Mouse (Mus musculus): ENCODE results near the gene Lrrc4. TPM values are rescaled to one million over a fixed set of nuclear protein-coding genes. Genes with fewer than 3 reads are reported as not detected.

The Lrrc4 gene
- polyA plus RNA-seq, 1 experiment from 2014 or later = 2.4 TPM

DNA sequence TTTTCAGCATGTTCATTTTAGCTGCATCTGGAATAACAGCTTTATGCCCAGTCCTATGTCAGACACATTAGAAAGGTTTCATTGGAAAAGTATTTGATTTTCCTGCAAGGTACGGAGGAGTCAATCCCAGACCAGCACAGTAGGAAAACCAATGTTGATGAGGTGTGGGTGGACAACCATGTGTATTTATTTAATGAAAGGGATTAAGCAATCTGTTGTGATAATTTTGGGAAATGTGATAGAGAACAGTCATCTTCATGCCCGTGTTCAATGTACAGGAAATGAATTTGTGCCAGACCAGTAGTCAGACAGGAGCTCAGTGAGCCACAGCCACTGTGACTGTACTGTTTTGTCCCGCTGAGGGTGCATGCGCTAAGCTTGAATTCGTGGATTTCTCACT, 143.8 kb downstream of the Lrrc4 start:
- no peak for DNase-seq (ENCODE audit: low spot score)
- no peak overlapping the region for H3K4me3 ChIP-seq
- WGBS = 92% methylated on average over 5 of the region's 5 CpGs

DNA sequence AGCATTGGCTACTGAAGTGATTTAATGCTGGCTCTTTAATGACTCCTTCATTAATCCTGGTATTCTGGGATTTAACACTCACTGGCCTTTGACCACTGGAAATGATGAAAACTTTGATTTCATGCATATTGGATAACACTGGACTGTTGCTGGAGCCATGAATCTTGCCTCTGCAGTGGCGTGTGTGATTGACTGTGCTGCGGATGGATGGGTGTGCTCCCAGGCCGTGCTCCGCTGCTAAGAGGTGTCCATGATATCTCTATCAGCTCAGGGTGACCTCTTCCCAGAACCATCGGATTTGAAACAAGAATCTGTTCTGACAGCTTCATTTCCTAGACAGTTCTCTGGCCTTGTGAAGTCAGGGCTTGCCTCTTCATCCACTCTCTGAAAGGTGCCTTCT, 145.8 kb downstream of the Lrrc4 start:
- DNase-seq (ENCODE audit: low spot score) = no peak
- Histone ChIP-seq H3K9me3 (no peaks in the 10 kb centered on the region), H3K4me1 (replicated peaks) (no peaks in the 10 kb centered on the region), H3K27ac (no peak overlapping the region), H3K4me3 (no peak overlapping the region), H3K27me3 (ENCODE audit: insufficient read depth, poor library complexity, severe bottlenecking) (no peaks in the 10 kb centered on the region), H3K36me3 (no peaks in the 10 kb centered on the region)
- WGBS = 83% methylated on average over 5 of the region's 5 CpGs

More for the DNA sequence above, 143.8 kb downstream of the Lrrc4 start:
- H3K27ac ChIP-seq = no peak overlapping the region
- no peaks in the 10 kb centered on the region for H3K36me3 ChIP-seq
- H3K4me1 ChIP-seq (replicated peaks) = no peaks in the 10 kb centered on the region
- no peaks in the 10 kb centered on the region for H3K9me3 ChIP-seq
- H3K27me3 ChIP-seq (ENCODE audit: insufficient read depth, poor library complexity, severe bottlenecking) = no peaks in the 10 kb centered on the region

DNA sequence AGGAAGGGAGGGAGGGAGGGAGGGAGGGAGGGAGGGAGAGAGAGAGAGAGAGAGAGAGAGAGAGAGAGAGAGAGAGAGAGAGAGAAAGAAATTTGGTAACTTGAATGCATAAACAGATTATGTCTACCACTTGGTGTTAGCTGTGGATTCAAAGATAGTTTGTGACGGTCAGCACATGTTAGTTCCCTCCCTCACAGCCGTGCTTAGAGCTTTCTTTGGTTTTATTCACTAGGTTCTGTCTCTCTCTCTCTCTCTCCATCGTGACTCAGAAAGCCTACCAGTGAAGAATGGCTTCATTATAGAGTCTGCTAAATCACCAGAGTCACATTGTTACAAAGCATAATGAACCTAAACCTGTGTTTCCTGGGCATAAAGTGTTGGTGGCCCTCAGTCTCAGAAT, 146.5 kb downstream of the Lrrc4 start:
- H3K27ac ChIP-seq = no peak overlapping the region

DNA sequence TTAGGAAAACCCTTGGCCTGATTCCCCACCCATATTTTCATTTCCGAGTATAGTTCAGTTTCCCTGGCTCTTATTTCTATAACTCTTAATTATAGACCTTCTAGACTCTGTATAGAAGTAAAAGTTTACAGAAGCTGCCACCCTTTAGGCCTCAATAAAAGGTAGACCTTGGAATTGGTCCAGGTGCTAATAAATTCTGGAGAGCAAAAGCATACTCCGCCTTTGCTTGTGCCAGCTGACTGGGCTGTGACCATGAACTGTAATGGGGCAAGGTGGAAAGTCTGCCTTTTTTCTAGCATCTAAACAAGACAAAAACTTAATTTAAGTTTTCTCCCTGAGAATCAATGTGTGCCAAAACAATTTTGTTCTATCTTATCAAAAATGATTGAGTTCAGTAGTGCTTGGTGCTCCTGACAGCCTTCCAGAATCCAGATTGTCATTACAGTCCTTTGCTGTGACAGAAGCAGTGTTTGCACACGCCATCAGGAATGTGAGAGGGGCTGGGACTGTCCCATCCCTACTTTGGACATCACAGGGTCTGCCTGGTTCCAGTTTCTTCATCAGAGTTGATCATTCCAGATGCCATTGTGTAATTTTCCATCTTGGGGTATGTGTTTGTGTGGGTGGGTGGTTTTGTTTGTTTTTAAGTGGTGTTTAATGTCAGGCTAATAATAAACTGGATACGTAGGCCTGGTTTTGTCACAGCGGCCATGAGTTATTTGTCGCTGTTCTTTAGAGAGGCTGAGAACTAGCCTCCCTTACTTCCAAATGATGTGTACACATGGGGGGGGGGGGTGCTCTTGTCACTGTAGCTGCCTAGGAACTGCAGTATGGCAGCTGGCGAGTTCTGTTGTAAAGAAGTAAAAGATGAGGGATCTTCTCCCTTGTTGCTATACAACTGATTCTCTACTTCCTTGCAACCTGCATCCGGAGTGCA, 149.8 kb downstream of the Lrrc4 start:
- Histone ChIP-seq H3K36me3 (no peaks in the 10 kb centered on the region), H3K4me3 (no peak overlapping the region), H3K27ac (no peak overlapping the region), H3K9me3 (no peaks in the 10 kb centered on the region), H3K4me1 (replicated peaks) (no peaks in the 10 kb centered on the region), H3K27me3 (ENCODE audit: insufficient read depth, poor library complexity, severe bottlenecking) (no peaks in the 10 kb centered on the region)
- 92% methylated on average over 8 of the region's 8 CpGs for WGBS
- no peak for DNase-seq (ENCODE audit: low spot score)

More for the DNA sequence above, 146.5 kb downstream of the Lrrc4 start:
- Histone ChIP-seq H3K4me3 (no peak overlapping the region), H3K9me3 (no peaks in the 10 kb centered on the region), H3K27me3 (ENCODE audit: insufficient read depth, poor library complexity, severe bottlenecking) (no peaks in the 10 kb centered on the region), H3K36me3 (no peaks in the 10 kb centered on the region), H3K4me1 (replicated peaks) (no peaks in the 10 kb centered on the region)
- WGBS = 75% methylated on average over 3 of the region's 3 CpGs
- DNase-seq (ENCODE audit: low spot score) = no peak

- Histone ChIP-seq H3K9me3 (no peaks in the 10 kb centered on the region), H3K36me3 (no peaks in the 10 kb centered on the region), H3K4me1 (replicated peaks) (no peaks in the 10 kb centered on the region), H3K4me3 (no peak overlapping the region), H3K27ac (no peak overlapping the region), H3K27me3 (ENCODE audit: insufficient read depth, poor library complexity, severe bottlenecking) (no peaks in the 10 kb centered on the region)
- no peak for DNase-seq (ENCODE audit: low spot score)
- 91% methylated on average over 4 of the region's 4 CpGs for WGBS
These were observed 151.0 kb downstream of the Lrrc4 start for GRCm38 (mm10) chr6:28680537-28680936.

GRCm38 (mm10) chr6:28678896-28679295, 152.7 kb downstream of the Lrrc4 start:
- Histone ChIP-seq H3K27me3 (ENCODE audit: insufficient read depth, poor library complexity, severe bottlenecking) (no peaks in the 10 kb centered on the region), H3K36me3 (no peaks in the 10 kb centered on the region), H3K27ac (no peak overlapping the region), H3K9me3 (no peaks in the 10 kb centered on the region), H3K4me1 (replicated peaks) (no peaks in the 10 kb centered on the region), H3K4me3 (no peak overlapping the region)
- 95% methylated on average over 1 of the region's 1 CpGs for WGBS
- no peak for DNase-seq (ENCODE audit: low spot score)

DNA sequence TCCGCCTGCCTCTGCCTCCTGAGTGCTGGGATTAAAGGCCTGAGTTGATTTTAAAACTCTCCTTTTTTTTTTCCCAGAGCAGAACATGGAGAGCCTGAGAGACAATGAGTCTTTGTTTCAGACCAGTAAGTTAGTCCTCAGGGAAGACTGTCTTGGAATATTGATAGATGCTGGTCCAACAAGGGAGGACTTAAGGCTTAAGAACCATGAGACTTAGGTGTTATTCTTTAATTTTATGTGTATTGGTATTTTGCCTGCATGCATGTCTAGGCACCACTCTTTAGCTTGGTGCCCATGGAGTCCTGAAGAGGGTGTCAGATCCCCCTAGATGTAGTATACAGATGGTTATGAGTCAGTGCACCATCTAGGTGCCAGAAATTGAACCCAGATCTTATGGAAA, 156.9 kb downstream of the Lrrc4 start:
- no peaks in the 10 kb centered on the region for H3K27me3 ChIP-seq (ENCODE audit: insufficient read depth, poor library complexity, severe bottlenecking)
- DNase-seq (ENCODE audit: low spot score) = no peak
- 93% methylated on average over 1 of the region's 1 CpGs for WGBS
- H3K9me3 ChIP-seq = no peaks in the 10 kb centered on the region
- H3K4me3 ChIP-seq = no peak overlapping the region
- 0 out of 2 replicates have a peak, but pooled peaks cover 2% of the 10 kb centered on the region for H3K36me3 ChIP-seq
- H3K27ac ChIP-seq = no peak overlapping the region
- no peaks in the 10 kb centered on the region for H3K4me1 ChIP-seq (replicated peaks)

DNA sequence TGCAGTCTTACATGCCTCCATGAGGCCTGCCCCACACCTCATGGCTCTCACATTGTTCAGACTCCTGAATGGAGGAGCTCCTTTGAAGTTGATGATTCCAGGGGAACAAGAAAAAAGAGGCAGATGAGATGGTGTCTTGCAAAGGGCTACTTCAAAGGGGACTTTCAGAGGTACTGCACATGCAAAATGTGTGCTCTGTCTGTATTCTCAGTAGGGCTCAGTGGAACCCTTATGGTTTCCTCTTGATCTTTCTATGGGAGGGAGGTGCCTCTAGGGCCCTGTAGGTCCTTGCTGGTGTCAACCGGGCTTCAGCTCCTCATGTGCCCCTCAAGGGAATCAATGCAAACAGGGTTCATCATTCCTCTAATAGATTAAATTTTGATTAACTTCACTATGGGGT, 159.2 kb downstream of the Lrrc4 start:
- 69% methylated on average over 1 of the region's 1 CpGs for WGBS

DNA sequence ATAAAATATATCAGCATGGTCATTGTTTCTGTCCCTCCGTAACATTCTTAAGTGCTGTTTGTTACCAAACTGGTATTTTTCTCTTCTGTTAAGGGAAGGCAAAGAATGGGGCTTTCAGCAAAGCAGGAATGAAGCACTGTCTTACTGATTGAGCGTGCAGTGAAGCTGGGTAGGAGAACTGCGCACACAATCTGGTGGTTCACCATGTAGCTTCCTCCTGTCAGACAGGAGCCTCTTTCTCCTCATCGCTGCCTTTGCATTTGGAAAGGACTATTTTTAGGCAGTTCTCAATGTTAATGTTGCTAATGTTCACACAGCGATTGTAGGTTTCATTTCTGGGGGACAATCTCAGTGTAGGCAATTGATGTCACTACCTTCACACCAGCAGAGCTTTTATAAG, 162.3 kb downstream of the Lrrc4 start:
- 89% methylated on average over 5 of the region's 5 CpGs for WGBS
- H3K4me3 ChIP-seq = no peak overlapping the region
- no peaks in the 10 kb centered on the region for H3K27me3 ChIP-seq (ENCODE audit: insufficient read depth, poor library complexity, severe bottlenecking)
- no peaks in the 10 kb centered on the region for H3K9me3 ChIP-seq
- no peak overlapping the region for H3K27ac ChIP-seq
- H3K36me3 ChIP-seq = peaks cover 9% of the 10 kb centered on the region; the same call in 1 of the 2 replicates
- H3K4me1 ChIP-seq (replicated peaks) = no peaks in the 10 kb centered on the region
- no peak for DNase-seq (ENCODE audit: low spot score)

More for the DNA sequence above, 159.2 kb downstream of the Lrrc4 start:
- DNase-seq (ENCODE audit: low spot score) = no peak
- no peak overlapping the region for H3K4me3 ChIP-seq
- H3K36me3 ChIP-seq = peaks cover 9% of the 10 kb centered on the region; the same call in 1 of the 2 replicates
- no peaks in the 10 kb centered on the region for H3K4me1 ChIP-seq (replicated peaks)
- no peak overlapping the region for H3K27ac ChIP-seq
- H3K27me3 ChIP-seq (ENCODE audit: insufficient read depth, poor library complexity, severe bottlenecking) = no peaks in the 10 kb centered on the region
- H3K9me3 ChIP-seq = no peaks in the 10 kb centered on the region

DNA sequence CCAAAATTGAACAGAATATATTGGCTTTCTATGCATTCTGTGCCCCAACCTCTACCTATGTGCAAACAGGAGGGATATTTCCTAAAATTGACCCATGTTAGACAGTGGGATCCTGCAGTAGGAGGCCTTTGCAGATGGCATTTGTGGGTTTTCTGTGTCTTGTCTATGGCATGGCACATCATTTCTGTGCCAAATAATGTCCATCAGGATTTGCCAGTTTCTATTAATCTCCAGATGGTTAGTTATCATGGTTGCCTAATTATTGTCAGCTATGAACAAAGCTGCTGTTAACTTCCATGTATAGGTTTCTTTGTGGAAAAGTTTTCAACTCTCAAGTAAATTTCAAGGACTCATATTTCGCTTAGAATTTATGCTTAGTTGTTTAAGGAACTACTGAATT, 164.0 kb downstream of the Lrrc4 start:
- peaks cover 9% of the 10 kb centered on the region; the same call in 1 of the 2 replicates for H3K36me3 ChIP-seq
- no peaks in the 10 kb centered on the region for H3K9me3 ChIP-seq
- no peaks in the 10 kb centered on the region for H3K27me3 ChIP-seq (ENCODE audit: insufficient read depth, poor library complexity, severe bottlenecking)
- no peak overlapping the region for H3K27ac ChIP-seq
- 94% methylated on average over 1 of the region's 1 CpGs for WGBS
- DNase-seq (ENCODE audit: low spot score) = no peak
- H3K4me1 ChIP-seq (replicated peaks) = no peaks in the 10 kb centered on the region
- no peak overlapping the region for H3K4me3 ChIP-seq

DNA sequence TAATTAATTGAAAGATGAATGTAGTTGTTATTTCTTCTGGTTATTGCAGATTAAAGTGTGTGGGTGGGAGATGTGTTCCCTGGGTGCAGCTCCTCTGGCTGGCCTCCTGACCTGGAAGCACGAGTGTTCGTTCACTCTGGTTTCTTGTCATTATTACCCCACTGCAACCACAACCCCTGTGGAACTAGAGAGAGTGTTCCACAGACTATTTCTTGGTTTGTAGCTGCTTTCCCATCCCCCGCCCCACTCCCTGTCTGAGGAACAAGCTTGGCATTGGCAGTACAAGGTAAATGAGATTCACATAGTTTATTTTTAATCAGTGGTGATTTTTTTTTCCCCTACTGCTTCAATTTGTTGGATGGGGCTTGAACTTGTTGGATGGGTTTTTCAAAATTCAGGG, 166.8 kb downstream of the Lrrc4 start:
- Histone ChIP-seq H3K27me3 (ENCODE audit: insufficient read depth, poor library complexity, severe bottlenecking) (no peaks in the 10 kb centered on the region), H3K27ac (no peak overlapping the region), H3K36me3 (peaks cover 10% of the 10 kb centered on the region; the same call in 1 of the 2 replicates), H3K4me3 (no peak overlapping the region), H3K4me1 (replicated peaks) (no peaks in the 10 kb centered on the region), H3K9me3 (no peaks in the 10 kb centered on the region)
- DNase-seq (ENCODE audit: low spot score) = no peak
- WGBS = 81% methylated on average over 3 of the region's 3 CpGs

GRCm38 (mm10) chr6:28663670-28664069, 167.9 kb downstream of the Lrrc4 start:
- 90% methylated on average over 5 of the region's 5 CpGs for WGBS
- H3K9me3 ChIP-seq = no peaks in the 10 kb centered on the region
- H3K27ac ChIP-seq = no peak overlapping the region
- no peaks in the 10 kb centered on the region for H3K27me3 ChIP-seq (ENCODE audit: insufficient read depth, poor library complexity, severe bottlenecking)
- no peak for DNase-seq (ENCODE audit: low spot score)
- H3K4me1 ChIP-seq (replicated peaks) = peaks cover 4% of the 10 kb centered on the region; the same call in 1 of the 2 replicates
- no peak overlapping the region for H3K4me3 ChIP-seq
- 0 out of 2 replicates have a peak, but pooled peaks cover 3% of the 10 kb centered on the region for H3K36me3 ChIP-seq

- H3K27ac ChIP-seq = no peak overlapping the region
- H3K4me1 ChIP-seq (replicated peaks) = peaks cover 7% of the 10 kb centered on the region; the same call in 1 of the 2 replicates
- no peaks in the 10 kb centered on the region for H3K27me3 ChIP-seq (ENCODE audit: insufficient read depth, poor library complexity, severe bottlenecking)
- no peak for DNase-seq (ENCODE audit: low spot score)
- H3K9me3 ChIP-seq = no peaks in the 10 kb centered on the region
- 0 out of 2 replicates have a peak, but pooled peaks cover 3% of the 10 kb centered on the region for H3K36me3 ChIP-seq
- H3K4me3 ChIP-seq = no peak overlapping the region
- 88% methylated on average over 3 of the region's 3 CpGs for WGBS
These were observed 168.5 kb downstream of the Lrrc4 start for GRCm38 (mm10) chr6:28663004-28663403.

All from hindbrain, embryonic 10.5 days (tissue).